Mouse (Mus musculus) granulocyte monocyte progenitor cell, adult 5-6 weeks (primary cell): Measurements from ENCODE around the gene Spock1. TPM values are rescaled to one million over a fixed set of nuclear protein-coding genes. Genes with fewer than 3 reads are reported as not detected.

Experiments used
- ATAC-seq: replicated peaks from 2 replicates; pipeline ENCODE4 v1.8.0; 2016; ENCODE audit warnings: mild to moderate bottlenecking, moderate TSS enrichment, inconsistent platforms; ENCODE audit not compliant: poor library complexity, severe bottlenecking
- total RNA-seq, 2 experiments: library from RNA; stranded (forward) in 1 of 2; stranded (reverse) in 1 of 2; fragments of 200-712, 200-1000 nt in 1 of 2; fragments of >200 nt in 1 of 2; fragmentation: Nextera tagmentation in 1 of 2; gene quantifications; 2 replicates each; pipeline ENCODE4 v1.2.3; 2014 to 2017

Gene Spock1
- total RNA-seq (2014; fragmentation: Nextera tagmentation): not detected in 2 replicates
- not detected in 2 replicates for total RNA-seq (2017)

DNA sequence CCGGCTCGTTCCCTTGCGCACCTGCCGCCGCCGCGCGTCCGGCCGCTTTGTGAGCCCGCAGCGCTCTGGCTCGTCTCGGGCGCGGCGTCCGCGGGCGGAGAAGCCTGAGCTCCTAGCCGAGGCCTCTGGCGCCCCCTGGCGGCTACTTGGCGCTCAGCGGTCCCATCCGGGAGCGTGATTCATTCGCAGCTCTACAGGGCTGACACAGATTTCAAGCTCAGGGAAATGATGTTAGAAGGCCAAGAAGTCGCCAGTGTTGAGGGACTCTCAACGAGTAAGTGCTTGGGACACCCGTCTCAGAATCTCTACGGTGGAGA, at the start of gene Spock1:
TSS of gene Spock1 (minus strand) at position 67 of the 317 bp plus-strand sequence.
- ATAC-seq: peak; percentile 73

DNA sequence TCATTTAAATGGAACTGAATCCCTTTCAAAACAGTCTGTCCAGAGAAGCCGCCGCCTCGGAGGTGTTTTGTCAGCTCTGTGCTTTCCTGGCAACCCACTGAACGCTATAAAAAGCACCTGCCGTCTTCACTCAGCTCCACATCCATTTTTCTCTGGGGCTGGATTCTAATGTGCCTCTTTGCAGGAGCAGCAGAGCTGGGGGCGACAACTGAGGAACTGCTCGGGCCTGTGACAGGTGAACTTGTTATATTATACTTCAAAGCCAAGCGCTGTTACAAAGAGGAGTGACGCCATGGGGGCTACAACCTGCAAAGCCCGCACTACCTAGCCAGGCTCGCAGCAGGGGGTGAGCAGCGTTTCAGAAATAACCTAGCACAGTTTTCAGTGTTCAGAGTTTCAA, 42.0 kb upstream of the Spock1 start:
- no peak for ATAC-seq

DNA sequence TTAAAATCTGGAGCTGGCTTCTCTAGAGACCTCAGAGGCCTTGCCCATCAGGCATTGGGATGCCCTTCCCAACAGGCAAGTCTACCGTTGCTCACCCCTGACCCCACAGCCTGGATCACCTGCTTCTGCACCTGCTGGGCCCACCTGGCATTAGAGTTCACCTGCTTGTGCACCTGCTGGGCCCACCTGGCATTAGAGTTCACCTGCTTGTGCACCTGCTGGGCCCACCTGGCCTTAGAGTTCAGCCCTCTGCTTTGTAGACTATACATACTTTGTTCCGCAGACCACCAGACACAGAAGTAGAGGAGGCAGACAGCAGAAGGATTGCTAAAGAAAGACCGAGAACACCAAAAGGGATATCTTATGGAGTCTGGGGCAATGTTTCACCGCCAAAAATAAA, 41.4 kb upstream of the Spock1 start:
- ATAC-seq: no peak

DNA sequence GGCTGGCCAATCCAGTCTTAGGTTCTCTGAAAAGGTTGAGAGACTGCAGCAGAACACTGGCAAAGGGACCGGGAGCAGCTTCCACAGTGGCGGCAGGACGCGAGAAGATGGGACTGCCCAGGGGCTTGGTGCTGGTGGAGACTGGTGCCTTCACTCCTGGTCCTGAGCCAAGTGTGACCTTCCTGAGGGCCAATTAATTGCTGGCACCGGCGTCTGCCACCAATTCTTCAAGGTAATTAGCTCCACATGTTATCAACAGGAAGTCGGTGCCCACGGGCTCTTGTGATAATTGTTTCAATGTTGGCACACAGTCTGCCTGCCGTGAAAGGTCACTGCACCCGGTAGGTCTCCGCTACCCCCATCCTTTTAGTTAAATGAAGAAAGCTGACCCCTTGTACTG, 37.1 kb upstream of the Spock1 start:
- ATAC-seq: no peak

GRCm38 (mm10) chr13:57944434-57944833, 36.3 kb upstream of the Spock1 start:
- no peak for ATAC-seq

DNA sequence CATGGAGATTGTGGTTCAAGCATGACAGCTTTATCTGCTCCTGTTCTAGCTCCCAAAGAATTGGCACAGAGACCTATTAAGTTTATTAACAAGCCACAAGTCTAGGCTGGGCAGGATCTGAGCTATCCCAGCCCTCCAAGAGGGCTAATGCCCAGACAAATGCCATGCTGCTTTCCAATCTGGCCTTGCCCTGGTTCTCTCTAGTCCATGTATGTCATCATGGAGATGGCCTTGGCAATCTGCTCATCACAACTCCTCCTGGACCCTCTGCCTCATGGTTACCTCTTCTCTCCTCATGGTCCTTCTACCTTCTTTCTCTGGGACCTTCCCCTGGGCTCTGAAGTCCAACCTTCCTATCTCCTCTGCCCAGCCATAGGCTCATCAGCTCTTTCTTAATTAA, 35.8 kb upstream of the Spock1 start:
- no peak for ATAC-seq

DNA sequence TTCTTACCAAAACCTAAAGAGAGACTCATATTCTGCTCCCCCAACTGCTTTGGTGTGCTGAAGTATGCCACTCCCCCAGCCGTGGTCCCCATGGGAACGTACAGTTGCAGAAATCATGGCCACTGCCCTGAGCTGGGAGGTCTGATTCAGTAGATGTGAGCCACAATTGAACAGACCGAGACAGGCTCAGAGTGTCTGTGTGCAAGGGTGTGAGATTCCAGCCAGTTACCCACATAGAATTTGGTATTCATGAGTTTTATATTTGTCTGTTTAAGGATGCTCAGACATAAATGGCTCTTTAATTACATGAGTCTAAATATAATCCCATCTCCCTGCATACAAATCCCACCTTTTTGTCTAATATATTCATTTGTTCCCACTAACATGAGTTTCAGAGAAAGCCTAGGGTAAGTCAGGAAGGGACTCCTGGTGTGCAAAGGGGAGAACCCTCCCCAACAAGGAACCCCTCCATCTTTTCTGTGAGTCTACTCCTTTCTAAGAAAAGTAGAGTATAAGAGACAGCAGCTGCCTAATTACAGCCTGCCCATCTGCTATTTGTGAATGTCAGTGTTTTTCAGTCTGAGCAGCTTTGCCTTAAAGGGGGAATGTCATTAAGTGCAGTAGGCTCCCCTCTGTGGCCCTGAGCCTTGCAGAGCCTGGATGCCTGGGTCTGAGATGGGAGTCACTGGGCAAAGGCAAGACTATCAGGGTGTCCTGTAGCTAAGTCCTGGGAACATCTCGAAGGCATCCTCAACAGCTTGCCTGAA, 29.5 kb upstream of the Spock1 start:
- ATAC-seq: no peak

DNA sequence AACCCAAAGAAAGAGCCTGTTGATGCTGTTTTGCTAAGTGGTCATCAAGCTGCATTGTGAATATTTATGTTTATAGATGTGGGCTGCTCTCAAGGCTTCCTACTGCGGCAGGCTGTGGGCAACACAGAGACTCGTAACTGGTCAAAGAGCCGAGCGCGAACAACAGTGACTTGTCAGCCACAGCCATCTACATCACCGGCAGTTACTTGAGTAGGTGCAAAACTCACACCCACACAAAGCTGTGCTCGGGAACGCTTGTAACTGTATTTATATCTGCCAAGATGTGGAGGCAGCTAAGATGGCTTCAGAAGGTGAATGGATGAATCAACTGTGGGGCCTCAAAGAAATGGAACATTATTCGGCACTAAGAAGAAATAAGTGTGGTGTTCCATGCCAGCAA, 23.9 kb upstream of the Spock1 start:
- ATAC-seq: no peak

GRCm38 (mm10) chr13:57931376-57931775, 23.2 kb upstream of the Spock1 start:
- no peak for ATAC-seq

GRCm38 (mm10) chr13:57930720-57931119, 22.6 kb upstream of the Spock1 start:
- ATAC-seq: no peak

GRCm38 (mm10) chr13:57930283-57930682, 22.2 kb upstream of the Spock1 start:
- ATAC-seq: no peak

DNA sequence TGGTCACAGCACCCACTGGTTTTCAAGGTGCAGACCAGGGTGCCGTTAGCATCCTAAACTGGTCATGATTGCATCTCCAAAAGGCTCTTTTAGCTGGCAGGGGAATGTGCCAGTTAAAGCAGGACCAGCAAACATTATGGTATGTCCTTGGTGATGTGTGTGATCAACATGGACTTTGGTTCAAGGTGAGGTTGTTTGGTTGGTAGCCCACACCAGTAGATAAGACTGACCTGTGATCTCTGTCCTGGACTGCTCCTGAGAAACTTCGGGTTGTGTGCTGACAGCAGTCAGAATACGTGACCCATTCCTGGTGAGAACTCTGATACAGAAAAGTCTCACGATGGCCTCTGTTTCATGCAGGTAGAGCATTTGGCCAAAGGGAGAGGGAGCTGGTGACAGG, 11.8 kb upstream of the Spock1 start:
- ATAC-seq: no peak

DNA sequence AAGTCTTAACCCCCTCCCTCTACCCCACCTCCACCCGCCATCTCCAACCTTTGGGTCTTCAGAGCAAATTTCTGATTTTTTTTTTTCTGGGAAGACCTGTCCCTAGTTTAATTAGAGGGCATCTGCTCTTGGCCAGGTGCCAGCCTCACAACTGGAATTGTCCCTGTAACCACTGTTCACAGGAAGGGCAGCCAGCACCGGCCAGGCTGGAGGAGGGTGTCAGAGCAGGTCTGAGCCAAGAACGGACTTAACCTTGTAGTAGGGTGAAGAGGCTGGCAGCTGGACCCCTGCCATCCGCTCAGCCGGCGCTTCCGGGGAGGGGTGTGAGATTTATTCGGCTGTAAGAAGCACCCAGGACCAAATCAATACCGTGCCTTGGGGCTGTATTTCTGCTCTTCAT, 3.0 kb upstream of the Spock1 start:
- no peak for ATAC-seq

- no peak for ATAC-seq
Measured at GRCm38 (mm10) chr13:57907428-57908265, 485 bp downstream of the Spock1 start.

GRCm38 (mm10) chr13:57894597-57894996, 13.5 kb downstream of the Spock1 start:
- ATAC-seq: no peak

DNA sequence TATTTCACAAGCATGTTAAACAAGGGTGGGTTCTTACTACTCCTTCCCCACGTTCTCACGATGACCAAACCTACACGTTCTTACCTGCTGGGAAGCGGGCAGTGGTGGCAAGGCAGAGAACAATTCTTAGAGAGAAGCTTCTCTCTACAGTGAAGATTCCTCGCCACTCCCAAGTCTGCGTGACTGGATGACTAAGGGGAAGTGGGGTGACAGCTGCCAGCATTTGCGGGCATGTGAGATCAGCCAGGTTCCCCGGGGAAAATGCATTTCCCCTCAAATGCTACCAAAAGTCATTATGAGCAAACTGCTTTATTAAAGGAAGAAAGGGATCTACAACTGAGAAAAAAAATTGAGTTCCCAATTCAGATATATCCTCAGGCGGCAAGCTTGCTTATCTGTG, 18.4 kb downstream of the Spock1 start:
- ATAC-seq: no peak

- ATAC-seq: no peak
Measured at GRCm38 (mm10) chr13:57889050-57889449, 19.1 kb downstream of the Spock1 start.

DNA sequence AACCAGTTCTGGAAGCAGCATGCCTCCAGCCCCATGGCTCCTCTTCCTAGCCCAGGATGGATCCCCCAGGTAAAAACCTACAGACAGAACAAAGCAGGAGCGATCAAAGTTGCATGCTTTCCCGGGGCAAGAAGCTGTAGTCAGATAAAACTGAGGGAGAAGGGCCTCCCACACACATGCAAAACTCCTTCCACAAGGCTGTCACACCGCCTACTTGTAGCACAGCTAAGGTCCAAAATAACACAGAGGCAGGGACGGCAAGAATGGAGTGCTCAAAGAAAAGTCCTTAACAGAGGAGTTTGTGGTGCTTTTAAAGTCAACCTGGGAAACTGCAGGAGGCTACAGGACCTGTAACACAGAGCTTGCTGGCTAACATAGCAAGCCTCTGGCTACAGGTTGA, 28.3 kb downstream of the Spock1 start:
- no peak for ATAC-seq

GRCm38 (mm10) chr13:57878797-57879196, 29.3 kb downstream of the Spock1 start:
- no peak for ATAC-seq

- ATAC-seq: no peak
Measured at GRCm38 (mm10) chr13:57877782-57878181, 30.4 kb downstream of the Spock1 start.

DNA sequence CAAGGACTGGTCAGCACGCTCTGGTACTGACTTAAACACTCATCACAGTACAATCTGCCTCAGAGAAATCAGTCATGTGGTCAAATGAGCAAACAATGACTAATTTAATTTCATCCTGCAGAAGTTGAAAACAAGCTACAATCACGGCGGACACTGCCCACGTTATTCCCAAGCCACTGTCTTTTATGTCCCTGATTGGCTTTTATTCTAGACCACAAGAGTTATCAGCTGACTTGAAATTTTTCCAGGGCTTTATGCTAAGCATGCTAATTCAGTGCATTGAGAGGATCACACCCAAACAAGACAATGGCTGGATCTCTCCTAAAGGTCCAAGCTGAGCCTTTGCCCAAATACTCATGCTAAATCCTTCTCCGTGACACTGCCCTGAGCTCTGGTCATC, 31.2 kb downstream of the Spock1 start:
- no peak for ATAC-seq

GRCm38 (mm10) chr13:57870058-57870457, 38.1 kb downstream of the Spock1 start:
- no peak for ATAC-seq
